Mouse (Mus musculus) liver, embryonic 14.5 days (tissue): ENCODE measurements at regions not wholly inside any gene's neighbourhood (a gene's known extent, or its start where the extent isn't known, plus 50 kb on each side); places are given as distances from the start of the nearest gene placed in this dataset.

Experiments used
- CTCF ChIP-seq: IDR thresholded peaks from 2 replicates; pipeline ENCODE4 v1.5.1; 2016; ENCODE audit warnings: antibody characterized with exemption, low read depth, control low read depth
- EP300 ChIP-seq: IDR thresholded peaks from 2 replicates; pipeline ENCODE4 v1.6.1; 2016; ENCODE audit warnings: antibody characterized with exemption, low read depth

GRCm38 (mm10) chr1:77074926-77075885 is 439.7 kb downstream of the Epha4 start:
- TF ChIP-seq EP300 (no peak), CTCF (no peak)
